Mouse (Mus musculus) midbrain, embryonic 13.5 days (tissue): ENCODE measurements at regions not wholly inside any gene's neighbourhood (a gene's known extent, or its start where the extent isn't known, plus 50 kb on each side); places are given as distances from the start of the nearest gene placed in this dataset.
A peak's percentile ranks its signal among the peaks of the same experiment; 100 is the strongest.

ENCODE experiments used
- ATAC-seq: fragments of 200-750 bp; cut with Nextera tagmentation; 2 replicates; pipeline ENCODE4 v1.8.0; 2017; ENCODE audit warnings: mild to moderate bottlenecking, moderate TSS enrichment, moderate library complexity
- H3K27ac ChIP-seq: fragments of 300-500 bp; sonication (generic); 2 replicates; pipeline ENCODE4 v1.5.1; 2015; ENCODE audit warnings: inconsistent platforms, mild to moderate bottlenecking, moderate library complexity
- H3K27me3 ChIP-seq: fragments of 300-500 bp; sonication (generic); 2 replicates; pipeline ENCODE4 v1.6.1; 2015; ENCODE audit warnings: mild to moderate bottlenecking, inconsistent platforms
- H3K36me3 ChIP-seq: fragments of 300-500 bp; sonication (generic); 2 replicates; pipeline ENCODE4 v1.6.1; 2015; ENCODE audit warnings: mild to moderate bottlenecking, inconsistent platforms
- H3K4me1 ChIP-seq: fragments of 300-500 bp; sonication (generic); replicated peaks from 2 replicates; pipeline ENCODE4 v1.6.1; 2015; ENCODE audit warnings: inconsistent platforms
- H3K4me2 ChIP-seq: fragments of 300-500 bp; sonication (generic); replicated peaks from 2 replicates; pipeline ENCODE4 v1.6.1; 2015; ENCODE audit warnings: moderate library complexity, mild to moderate bottlenecking, inconsistent platforms
- H3K4me3 ChIP-seq: fragments of 300-500 bp; sonication (generic); replicated peaks from 2 replicates; pipeline ENCODE4 v1.5.1; 2015; ENCODE audit warnings: mild to moderate bottlenecking, inconsistent platforms
- H3K9ac ChIP-seq: fragments of 300-500 bp; sonication (generic); replicated peaks from 2 replicates; pipeline ENCODE4 v1.6.1; 2015; ENCODE audit warnings: mild to moderate bottlenecking, inconsistent platforms
- H3K9me3 ChIP-seq: fragments of 300-500 bp; sonication (generic); 2 replicates; pipeline ENCODE4 v1.6.1; 2016; ENCODE audit warnings: mild to moderate bottlenecking, inconsistent platforms
- WGBS: fragments of 180-500 bp; shearing (Covaris S2); methylation state at CpG from one replicate; pipeline ENCODE4 v1.1.7; 2015; 5-methylcytosine and 5-hydroxymethylcytosine counted together

DNA sequence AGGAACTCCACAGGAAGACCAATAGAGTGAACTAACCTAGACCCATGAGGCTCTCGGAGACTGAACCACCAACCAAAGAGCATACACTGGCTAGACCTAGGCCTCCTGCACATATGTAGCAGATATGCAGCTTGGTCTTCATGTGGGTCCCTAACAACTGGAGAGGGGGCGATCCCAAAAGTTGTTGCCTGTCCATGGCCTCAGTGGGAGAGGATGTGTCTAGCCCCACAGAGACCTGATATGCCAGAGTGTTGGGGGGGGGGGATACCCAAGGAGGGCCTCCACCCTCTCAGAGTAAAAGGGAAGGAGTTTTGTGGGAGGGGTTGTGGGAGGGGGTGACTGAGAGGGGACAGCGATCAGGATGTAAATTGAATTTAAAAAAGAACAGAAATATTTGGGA lies 108.9 kb upstream of the Pmfbp1 start:
- no peaks in the 10 kb centered on the region for H3K27me3 ChIP-seq
- no peak overlapping the region for H3K27ac ChIP-seq
- no peaks in the 10 kb centered on the region for H3K9me3 ChIP-seq
- no peaks in the 10 kb centered on the region for H3K36me3 ChIP-seq
- no peak overlapping the region for H3K4me2 ChIP-seq
- no peak overlapping the region for H3K4me3 ChIP-seq
- WGBS: 93% methylated on average over 3 of the region's 3 CpGs
- ATAC-seq: no peak
- H3K9ac ChIP-seq: no peak overlapping the region
- H3K4me1 ChIP-seq: no peaks in the 10 kb centered on the region

- Histone ChIP-seq H3K4me1 (peaks cover 17% of the 10 kb centered on the region), H3K9me3 (no peaks in the 10 kb centered on the region), H3K9ac (no peak overlapping the region), H3K27ac (no peak overlapping the region), H3K4me3 (no peak overlapping the region), H3K36me3 (no peaks in the 10 kb centered on the region), H3K27me3 (no peaks in the 10 kb centered on the region), H3K4me2 (no peak overlapping the region)
- 72% methylated on average over 6 of the region's 6 CpGs for WGBS
- no peak for ATAC-seq
Measured at GRCm38 (mm10) chr8:109395133-109395855, 98.5 kb upstream of the Pmfbp1 start.

DNA sequence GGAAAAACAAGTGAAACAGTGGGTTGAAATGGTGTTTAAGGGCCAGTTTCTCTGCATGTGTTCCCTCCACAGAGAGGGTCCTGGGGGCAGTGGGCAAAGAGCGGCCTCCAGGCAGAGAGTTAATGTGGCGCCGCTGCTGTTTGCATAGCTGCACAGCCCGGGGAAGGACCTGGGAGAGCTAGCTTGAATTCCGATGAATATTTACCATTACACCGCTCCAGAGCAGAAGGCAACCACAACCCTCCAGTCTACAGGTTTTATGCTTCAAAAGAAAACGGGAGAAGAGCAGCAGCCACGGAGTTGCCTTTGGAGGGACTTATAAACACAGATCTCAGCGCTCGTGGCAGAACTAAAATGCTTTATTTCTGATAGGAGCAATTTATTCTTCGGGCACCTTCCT lies 94.2 kb upstream of the Pmfbp1 start:
- Histone ChIP-seq H3K9ac (no peak overlapping the region), H3K27me3 (no peaks in the 10 kb centered on the region), H3K4me2 (no peak overlapping the region), H3K36me3 (no peaks in the 10 kb centered on the region), H3K9me3 (no peaks in the 10 kb centered on the region), H3K4me1 (peaks cover 17% of the 10 kb centered on the region), H3K4me3 (no peak overlapping the region), H3K27ac (peak overlapping the region; percentile 58)
- 56% methylated on average over 11 of the region's 11 CpGs for WGBS
- no peak for ATAC-seq

- Histone ChIP-seq H3K27me3 (no peaks in the 10 kb centered on the region), H3K9me3 (no peaks in the 10 kb centered on the region), H3K36me3 (no peaks in the 10 kb centered on the region), H3K4me3 (no peak overlapping the region), H3K4me1 (peaks cover 16% of the 10 kb centered on the region), H3K4me2 (no peak overlapping the region), H3K9ac (no peak overlapping the region), H3K27ac (peak overlapping the region; percentile 58; the same call in 1 of the 2 replicates)
- 91% methylated on average over 5 of the region's 5 CpGs for WGBS
- no peak for ATAC-seq
Measured at GRCm38 (mm10) chr8:109400192-109400591, 93.6 kb upstream of the Pmfbp1 start.

DNA sequence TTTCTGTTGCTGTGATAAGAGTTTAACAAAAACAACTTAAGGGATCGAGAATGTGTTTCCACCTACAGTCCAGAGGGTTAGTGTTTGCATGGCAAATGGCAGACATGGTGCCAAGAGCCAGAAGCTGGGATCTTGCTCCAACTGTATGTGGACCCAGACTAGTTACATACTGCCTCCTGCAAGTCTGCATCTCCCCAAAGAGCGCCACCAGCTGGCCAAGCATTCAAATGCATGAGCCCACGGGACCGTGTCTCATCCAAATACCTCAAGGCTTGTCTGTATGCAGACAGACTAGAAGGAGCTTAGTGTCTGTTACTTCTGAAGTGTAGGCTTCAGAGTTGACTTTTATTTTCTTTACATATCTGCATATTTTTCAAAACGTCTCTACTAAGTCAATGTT lies 85.9 kb upstream of the Pmfbp1 start:
- 0 out of 2 replicates have a peak, but pooled peaks cover 3% of the 10 kb centered on the region for H3K4me1 ChIP-seq
- no peaks in the 10 kb centered on the region for H3K9me3 ChIP-seq
- no peak overlapping the region for H3K27ac ChIP-seq
- H3K9ac ChIP-seq: no peak overlapping the region
- 65% methylated on average over 5 of the region's 5 CpGs for WGBS
- H3K4me2 ChIP-seq: no peak overlapping the region
- no peak for ATAC-seq
- no peaks in the 10 kb centered on the region for H3K27me3 ChIP-seq
- no peaks in the 10 kb centered on the region for H3K36me3 ChIP-seq
- no peak overlapping the region for H3K4me3 ChIP-seq

DNA sequence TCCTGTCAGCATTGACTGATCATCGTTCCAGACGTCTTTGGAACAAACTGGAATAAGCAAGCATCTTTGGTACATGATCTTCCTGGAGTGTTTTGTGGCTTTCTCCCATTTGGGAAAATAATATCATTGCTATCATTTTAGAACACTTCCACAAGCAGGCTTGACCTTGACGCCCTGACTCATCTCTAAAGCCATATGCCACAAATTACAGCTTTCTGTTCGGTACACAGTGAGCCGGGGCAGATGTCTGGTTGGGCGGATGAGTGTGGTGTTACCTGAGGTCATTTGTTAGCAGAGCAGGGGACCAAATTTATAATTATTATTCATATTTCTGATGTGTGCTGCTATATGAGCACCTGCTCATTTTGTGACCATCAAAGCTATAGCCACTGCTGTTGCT lies 83.3 kb upstream of the Pmfbp1 start:
- Histone ChIP-seq H3K4me3 (no peak overlapping the region), H3K27me3 (no peaks in the 10 kb centered on the region), H3K27ac (no peak overlapping the region), H3K9me3 (no peaks in the 10 kb centered on the region), H3K9ac (no peak overlapping the region), H3K4me1 (peaks cover 10% of the 10 kb centered on the region), H3K4me2 (no peak overlapping the region), H3K36me3 (no peaks in the 10 kb centered on the region)
- ATAC-seq: no peak
- WGBS: 93% methylated on average over 6 of the region's 6 CpGs

- Histone ChIP-seq H3K9me3 (no peaks in the 10 kb centered on the region), H3K9ac (no peak overlapping the region), H3K36me3 (no peaks in the 10 kb centered on the region), H3K4me3 (no peak overlapping the region), H3K4me2 (no peak overlapping the region), H3K27me3 (no peaks in the 10 kb centered on the region), H3K27ac (no peak overlapping the region), H3K4me1 (peaks cover 35% of the 10 kb centered on the region)
- WGBS: 88% methylated on average over 5 of the region's 5 CpGs
- no peak for ATAC-seq
Measured at GRCm38 (mm10) chr8:109413386-109413785, 80.4 kb upstream of the Pmfbp1 start.

DNA sequence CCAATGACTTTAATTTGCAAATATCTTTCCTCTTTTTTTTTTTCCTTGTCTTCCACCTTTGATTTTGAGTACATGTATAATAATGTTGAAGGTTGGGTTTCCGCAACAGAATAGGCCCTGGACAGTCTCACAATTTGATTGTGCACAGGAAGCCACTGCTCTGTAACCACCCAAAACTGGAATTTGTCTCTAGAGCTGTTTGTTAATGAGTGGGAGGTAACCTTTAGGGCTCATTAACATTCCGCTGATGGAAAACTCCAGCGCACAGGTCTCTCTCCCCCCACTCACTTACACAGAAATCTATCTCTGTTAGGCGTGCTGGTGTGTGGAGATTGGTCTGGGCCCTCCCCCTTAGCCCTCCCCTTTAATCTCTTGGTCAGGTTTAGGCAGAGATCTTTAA lies 78.5 kb upstream of the Pmfbp1 start:
- Histone ChIP-seq H3K4me3 (no peak overlapping the region), H3K9ac (no peak overlapping the region), H3K9me3 (no peaks in the 10 kb centered on the region), H3K27ac (peak overlapping the region; percentile 92), H3K4me1 (peaks cover 47% of the 10 kb centered on the region), H3K4me2 (no peak overlapping the region), H3K36me3 (no peaks in the 10 kb centered on the region), H3K27me3 (no peaks in the 10 kb centered on the region)
- ATAC-seq: no peak; the same call in 1 of the 2 replicates
- WGBS: 51% methylated on average over 4 of the region's 4 CpGs

DNA sequence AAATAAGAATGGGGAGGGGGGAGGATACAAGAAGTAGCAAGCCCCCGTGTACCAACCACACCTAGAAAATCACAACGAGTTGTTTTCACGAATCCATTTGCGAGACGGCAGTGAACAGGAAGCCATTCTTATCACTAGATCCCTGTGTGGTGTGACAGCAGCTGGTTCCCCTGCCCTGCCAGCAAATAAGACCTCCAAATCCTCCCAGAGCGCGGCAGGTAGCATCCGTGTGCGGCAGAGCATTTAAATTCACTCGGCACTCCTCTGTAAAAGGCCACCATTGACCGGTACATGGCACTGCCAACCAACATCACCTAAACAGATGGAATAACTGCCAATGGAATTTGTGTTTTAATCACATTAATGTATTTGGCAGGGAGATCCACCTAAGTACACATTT lies 77.9 kb upstream of the Pmfbp1 start:
- no peaks in the 10 kb centered on the region for H3K9me3 ChIP-seq
- H3K27me3 ChIP-seq: no peaks in the 10 kb centered on the region
- peaks cover 47% of the 10 kb centered on the region for H3K4me1 ChIP-seq
- 58% methylated on average over 11 of the region's 11 CpGs for WGBS
- no peaks in the 10 kb centered on the region for H3K36me3 ChIP-seq
- H3K9ac ChIP-seq: 0 out of 2 replicates have a peak overlapping the region, but pooled peaks have one; percentile 24
- peak overlapping the region; percentile 92 for H3K27ac ChIP-seq
- H3K4me2 ChIP-seq: no peak overlapping the region
- H3K4me3 ChIP-seq: no peak overlapping the region
- no peak for ATAC-seq

- H3K9me3 ChIP-seq: no peaks in the 10 kb centered on the region
- peak overlapping the region; percentile 43; the same call in 1 of the 2 replicates for H3K9ac ChIP-seq
- ATAC-seq: 0 out of 2 replicates have a peak, but pooled peaks have one; percentile 5
- 53% methylated on average over 17 of the region's 17 CpGs for WGBS
- no peaks in the 10 kb centered on the region for H3K27me3 ChIP-seq
- peak overlapping the region; percentile 27 for H3K4me2 ChIP-seq
- H3K36me3 ChIP-seq: no peaks in the 10 kb centered on the region
- H3K27ac ChIP-seq: peak overlapping the region; percentile 92
- no peak overlapping the region for H3K4me3 ChIP-seq
- H3K4me1 ChIP-seq: peaks cover 44% of the 10 kb centered on the region
Measured at GRCm38 (mm10) chr8:109416327-109417100, 77.3 kb upstream of the Pmfbp1 start.

DNA sequence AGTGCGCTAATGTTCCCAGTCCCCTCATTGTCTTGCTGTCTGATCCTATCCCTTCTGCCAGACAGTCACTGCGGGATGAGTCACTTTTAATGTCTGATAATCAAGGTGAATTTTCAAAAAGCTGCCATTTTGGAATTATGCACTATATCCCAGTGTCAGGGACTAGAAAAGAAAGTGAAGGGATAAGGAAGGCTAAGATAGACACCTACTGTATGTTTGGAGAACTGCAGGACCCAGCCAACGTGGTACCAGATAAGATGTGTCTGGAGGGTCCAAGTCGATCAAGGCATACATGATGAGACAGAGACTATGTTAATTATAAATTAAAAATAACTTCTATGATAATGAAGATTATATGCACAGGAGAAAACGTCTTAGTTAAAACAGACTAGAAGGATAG lies 76.6 kb upstream of the Pmfbp1 start:
- peaks cover 44% of the 10 kb centered on the region for H3K4me1 ChIP-seq
- peak overlapping the region; percentile 92 for H3K27ac ChIP-seq
- peak; percentile 89 for ATAC-seq
- WGBS: 23% methylated on average over 5 of the region's 5 CpGs
- no peaks in the 10 kb centered on the region for H3K9me3 ChIP-seq
- no peaks in the 10 kb centered on the region for H3K36me3 ChIP-seq
- H3K4me2 ChIP-seq: peak overlapping the region; percentile 27
- H3K9ac ChIP-seq: no peak overlapping the region
- no peak overlapping the region for H3K4me3 ChIP-seq
- no peaks in the 10 kb centered on the region for H3K27me3 ChIP-seq

DNA sequence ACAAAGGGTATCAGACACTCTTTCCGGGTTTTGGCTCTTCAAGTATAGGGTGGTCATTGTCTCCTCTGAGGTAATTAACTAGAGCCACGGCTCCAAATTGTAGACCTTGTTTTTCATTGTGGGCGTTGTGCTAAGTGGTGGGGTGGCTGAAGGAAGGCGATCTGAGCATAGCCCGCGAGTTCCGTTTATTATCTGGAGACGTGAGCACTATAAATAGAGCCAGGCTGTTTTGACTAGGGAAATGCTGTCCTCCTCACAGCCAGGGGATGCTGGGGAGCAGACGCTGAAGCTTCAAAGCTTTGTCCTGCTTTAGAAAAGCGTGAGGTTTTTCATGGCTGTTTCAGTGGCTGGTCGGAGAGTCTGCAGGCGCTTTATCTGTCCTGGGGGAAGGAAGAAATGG lies 75.9 kb upstream of the Pmfbp1 start:
- Histone ChIP-seq H3K4me1 (peaks cover 44% of the 10 kb centered on the region), H3K4me3 (no peak overlapping the region), H3K9ac (peak overlapping the region; percentile 53; the same call in 1 of the 2 replicates), H3K4me2 (peak overlapping the region; percentile 17; the same call in 1 of the 2 replicates), H3K36me3 (no peaks in the 10 kb centered on the region), H3K9me3 (no peaks in the 10 kb centered on the region), H3K27me3 (no peaks in the 10 kb centered on the region), H3K27ac (peak overlapping the region; percentile 87)
- WGBS: 23% methylated on average over 12 of the region's 12 CpGs
- peak; percentile 47 for ATAC-seq
